Mouse (Mus musculus) liver, postnatal 0 days (tissue): ENCODE results near the gene Zfp101. TPM values are rescaled to one million over a fixed set of nuclear protein-coding genes. Genes with fewer than 3 reads are reported as not detected.

Experiments
- ATAC-seq: fragments of 200-750 bp; cut with Nextera tagmentation; 2 replicates; pipeline ENCODE4 v1.8.0; 2017; ENCODE audit warnings: mild to moderate bottlenecking, moderate library complexity
- DNase-seq: peaks from one replicate; pipeline ENCODE4 v3.0.0-alpha.2; 2016
- H3K27ac ChIP-seq: fragments of 300-500 bp; sonication (generic); 2 replicates; pipeline ENCODE4 v1.5.1; 2014; ENCODE audit warnings: antibody characterized with exemption, moderate library complexity, mild to moderate bottlenecking, low read depth
- H3K27me3 ChIP-seq: fragments of 300-500 bp; sonication (generic); 2 replicates; pipeline ENCODE4 v1.6.1; 2014; ENCODE audit warnings: low read length, control low read depth, mixed read lengths; ENCODE audit not compliant: insufficient read depth
- H3K36me3 ChIP-seq: fragments of 300-500 bp; sonication (generic); replicated peaks from 2 replicates; pipeline ENCODE4 v1.6.1; 2014; ENCODE audit warnings: mild to moderate bottlenecking, control low read depth, low read length, moderate library complexity, mixed read lengths; ENCODE audit not compliant: insufficient read depth
- H3K4me1 ChIP-seq: fragments of 300-500 bp; sonication (generic); 2 replicates; pipeline ENCODE4 v1.6.1; 2014; ENCODE audit warnings: antibody characterized with exemption, mild to moderate bottlenecking, control low read depth; ENCODE audit not compliant: insufficient read depth
- H3K4me2 ChIP-seq: fragments of 300-500 bp; sonication (generic); 2 replicates; pipeline ENCODE4 v1.6.1; 2014; ENCODE audit warnings: low read depth, mild to moderate bottlenecking, low read length, moderate library complexity, mixed read lengths
- H3K4me3 ChIP-seq: fragments of 300-500 bp; sonication (generic); 2 replicates; pipeline ENCODE4 v1.5.1; 2014; ENCODE audit warnings: low read depth, low read length
- H3K9ac ChIP-seq: fragments of 300-500 bp; sonication (generic); replicated peaks from 2 replicates; pipeline ENCODE4 v1.6.1; 2014; ENCODE audit warnings: mild to moderate bottlenecking, moderate library complexity
- H3K9me3 ChIP-seq: fragments of 300-500 bp; sonication (generic); 2 replicates; pipeline ENCODE4 v1.6.1; 2016; ENCODE audit warnings: mild to moderate bottlenecking, control low read depth, low read length, mixed read lengths
- CTCF ChIP-seq: sonication (generic); IDR thresholded peaks from 2 replicates; pipeline ENCODE4 v1.5.1; 2016; ENCODE audit warnings: antibody characterized with exemption, low read depth
- EP300 ChIP-seq: IDR thresholded peaks from 2 replicates; pipeline ENCODE4 v1.6.1; 2016; ENCODE audit warnings: antibody characterized with exemption, low read depth, mild to moderate bottlenecking
- WGBS: fragments of 180-500 bp; shearing (Covaris S2); extraction: QIAGEN DNeasy Blood & Tissue Kit; methylation state at CpG from one replicate; pipeline ENCODE4 v1.1.7; 2014; ENCODE audit not compliant: insufficient replicate concordance; 5-methylcytosine and 5-hydroxymethylcytosine counted together
- polyA plus RNA-seq: library from polyadenylated mRNA; unstranded; fragments of >200 nt; fragmentation: Nextera tagmentation; extraction: Ambion mirVana; gene quantifications from 2 replicates; pipeline ENCODE4 v1.2.1, GENCODE M21; 2015

Zfp101 gene
- 3.2 and 5.2 TPM in 2 replicates for polyA plus RNA-seq

- H3K4me3 ChIP-seq, result peak within 1 kb of the TSS; percentile 81
- peak; percentile 92 for DNase-seq
- under 1% methylated on average over 44 of the region's 44 CpGs for WGBS
- no peaks in the 10 kb centered on the region for H3K9me3 ChIP-seq
- no peaks in the 10 kb centered on the region for H3K36me3 ChIP-seq
- H3K27ac ChIP-seq, result peak within 1 kb of the TSS; percentile 73
- no peaks in the 10 kb centered on the region for H3K27me3 ChIP-seq
- peaks cover 10% of the 10 kb centered on the region for H3K4me1 ChIP-seq
- ATAC-seq, result peak; percentile 100
- TF ChIP-seq EP300 (no peak), CTCF (0 out of 2 replicates have a peak, but pooled peaks have one; percentile 8)
- H3K9ac ChIP-seq, result peak within 1 kb of the TSS; percentile 76
- peak within 1 kb of the TSS; percentile 86 for H3K4me2 ChIP-seq
Observed at GRCm38 (mm10) chr17:33394182-33395034, at the start of gene Zfp101. TSS of gene Zfp101 (minus strand) at chr17:33394641.

- Histone ChIP-seq H3K4me3 (no peak overlapping the region), H3K36me3 (no peaks in the 10 kb centered on the region)
Observed at GRCm38 (mm10) chr17:33441159-33441558, 46.7 kb upstream of the Zfp101 start.

GRCm38 (mm10) chr17:33439922-33440321, 45.5 kb upstream of the Zfp101 start:
- Histone ChIP-seq H3K27me3 (no peaks in the 10 kb centered on the region), H3K4me3 (no peak overlapping the region), H3K4me1 (no peaks in the 10 kb centered on the region), H3K27ac (no peak overlapping the region), H3K36me3 (no peaks in the 10 kb centered on the region), H3K9ac (no peak overlapping the region), H3K9me3 (no peaks in the 10 kb centered on the region), H3K4me2 (no peak overlapping the region)
- no peak for DNase-seq
- no peak for ATAC-seq
- 48% methylated on average over 5 of the region's 5 CpGs for WGBS
- TF ChIP-seq CTCF, result no peak
- TF ChIP-seq EP300, result no peak

More at GRCm38 (mm10) chr17:33441159-33441558, 46.7 kb upstream of the Zfp101 start:
- Histone ChIP-seq H3K4me1 (no peaks in the 10 kb centered on the region), H3K9me3 (no peaks in the 10 kb centered on the region), H3K27ac (no peak overlapping the region), H3K9ac (no peak overlapping the region), H3K27me3 (no peaks in the 10 kb centered on the region), H3K4me2 (no peak overlapping the region)
- ATAC-seq (no peak), DNase-seq (no peak)
- TF ChIP-seq CTCF, result no peak
- no peak for TF ChIP-seq EP300

- H3K4me2 ChIP-seq, result no peak overlapping the region
- peak; percentile 81 for TF ChIP-seq CTCF
- TF ChIP-seq EP300, result no peak
- ATAC-seq, result peak; percentile 55; the same call in 1 of the 2 replicates
- WGBS, result 69% methylated on average over 1 of the region's 1 CpGs
- no peaks in the 10 kb centered on the region for H3K27me3 ChIP-seq
- DNase-seq, result peak; percentile 72
- H3K4me3 ChIP-seq, result no peak overlapping the region
- H3K36me3 ChIP-seq, result no peaks in the 10 kb centered on the region
- H3K9me3 ChIP-seq, result no peaks in the 10 kb centered on the region
- H3K27ac ChIP-seq, result no peak overlapping the region
- no peak overlapping the region for H3K9ac ChIP-seq
- no peaks in the 10 kb centered on the region for H3K4me1 ChIP-seq
Observed at GRCm38 (mm10) chr17:33439148-33439547, 44.7 kb upstream of the Zfp101 start.

GRCm38 (mm10) chr17:33432019-33432946, 37.8 kb upstream of the Zfp101 start, which contains the start of gene Actl9:
TSS of gene Actl9 (plus strand) at chr17:33432896.
- ATAC-seq (peak; percentile 43; the same call in 1 of the 2 replicates), DNase-seq (no peak)
- no peak within 1 kb of the TSS for H3K4me3 ChIP-seq
- WGBS, result 56% methylated on average over 3 of the region's 3 CpGs
- no peak within 1 kb of the TSS for H3K9ac ChIP-seq
- no peak within 1 kb of the TSS for H3K4me2 ChIP-seq
- no peaks in the 10 kb centered on the region for H3K36me3 ChIP-seq
- no peak within 1 kb of the TSS for H3K27ac ChIP-seq
- no peaks in the 10 kb centered on the region for H3K9me3 ChIP-seq
- TF ChIP-seq EP300, result peak; percentile 46; the same call in 1 of the 2 replicates
- TF ChIP-seq CTCF, result no peak
- H3K27me3 ChIP-seq, result no peaks in the 10 kb centered on the region
- H3K4me1 ChIP-seq, result peaks cover 4% of the 10 kb centered on the region; the same call in 1 of the 2 replicates

- Histone ChIP-seq H3K9me3 (no peaks in the 10 kb centered on the region), H3K4me1 (peaks cover 10% of the 10 kb centered on the region), H3K27ac (no peak overlapping the region), H3K27me3 (no peaks in the 10 kb centered on the region), H3K36me3 (no peaks in the 10 kb centered on the region), H3K9ac (no peak overlapping the region), H3K4me2 (no peak overlapping the region), H3K4me3 (no peak overlapping the region)
- DNase-seq (no peak), ATAC-seq (no peak)
- TF ChIP-seq EP300, result no peak
- no peak for TF ChIP-seq CTCF
- 87% methylated on average over 5 of the region's 5 CpGs for WGBS
Observed at GRCm38 (mm10) chr17:33392271-33392670, 2.2 kb downstream of the Zfp101 start.
